Mouse (Mus musculus): ENCODE measurements around the gene Ube2dnl2.

Ube2dnl2 gene

GRCm38 (mm10) chrX:114907282-114907681 lies at the start of gene Ube2dnl2:
Ube2dnl2 (plus strand) TSS chrX:114907582.
- DNase-seq = no peak

GRCm38 (mm10) chrX:114895489-114895888 lies 11.9 kb upstream of the Ube2dnl2 start:
- no peak for DNase-seq

- no peak for DNase-seq
Measured at GRCm38 (mm10) chrX:114897506-114897905, 9.9 kb upstream of the Ube2dnl2 start.

GRCm38 (mm10) chrX:114903391-114903790 lies 4.0 kb upstream of the Ube2dnl2 start:
- DNase-seq = no peak

GRCm38 (mm10) chrX:114904712-114905111 lies 2.7 kb upstream of the Ube2dnl2 start, which contains the start of gene Ube2dnl1:
Ube2dnl1 (plus strand) TSS chrX:114905012.
- no peak for DNase-seq

GRCm38 (mm10) chrX:114955066-114955465 lies 47.7 kb downstream of the Ube2dnl2 start:
- no peak for DNase-seq

Data from embryo, embryonic 11 days (tissue).